Mouse (Mus musculus) stomach, embryonic 16.5 days (tissue): ENCODE results near the gene Cog6. TPM values are rescaled to one million over a fixed set of nuclear protein-coding genes. Genes with fewer than 3 reads are reported as not detected.

Experiments used
- ATAC-seq: fragments of 200-750 bp; cut with Nextera tagmentation; 2 replicates; pipeline ENCODE4 v1.8.0; 2017; ENCODE audit warnings: moderate number of reproducible peaks, moderate TSS enrichment; ENCODE audit not compliant: insufficient read depth, low FRiP score
- H3K27ac ChIP-seq: fragments of 300-500 bp; sonication (generic); 2 replicates; pipeline ENCODE4 v1.5.1; 2014; ENCODE audit warnings: low read length
- H3K27me3 ChIP-seq: fragments of 300-500 bp; sonication (generic); 2 replicates; pipeline ENCODE4 v1.6.1; 2014; ENCODE audit warnings: low read length, control low read depth, mixed read lengths; ENCODE audit not compliant: control insufficient read depth, insufficient read depth
- H3K36me3 ChIP-seq: fragments of 300-500 bp; sonication (generic); 2 replicates; pipeline ENCODE4 v1.6.1; 2014; ENCODE audit warnings: low read length; ENCODE audit not compliant: control insufficient read depth, insufficient read depth
- H3K4me1 ChIP-seq: fragments of 300-500 bp; sonication (generic); 2 replicates; pipeline ENCODE4 v1.6.1; 2014; ENCODE audit warnings: low read length, control low read depth, mixed read lengths; ENCODE audit not compliant: control insufficient read depth, insufficient read depth
- H3K4me2 ChIP-seq: fragments of 300-500 bp; sonication (generic); 2 replicates; pipeline ENCODE4 v1.6.1; 2014; ENCODE audit warnings: low read depth, low read length, mixed read lengths
- H3K4me3 ChIP-seq: fragments of 300-500 bp; sonication (generic); replicated peaks from 2 replicates; pipeline ENCODE4 v1.5.1; 2014; ENCODE audit warnings: mild to moderate bottlenecking, low read length
- H3K9ac ChIP-seq: fragments of 300-500 bp; sonication (generic); 2 replicates; pipeline ENCODE4 v1.6.1; 2014; ENCODE audit warnings: low read length
- H3K9me3 ChIP-seq: fragments of 300-500 bp; sonication (generic); replicated peaks from 2 replicates; pipeline ENCODE4 v1.6.1; 2016; ENCODE audit warnings: low read length, control low read depth; ENCODE audit not compliant: control insufficient read depth
- WGBS: fragments of 180-500 bp; shearing (Covaris S2); extraction: QIAGEN DNeasy Blood & Tissue Kit; methylation state at CpG from one replicate; pipeline ENCODE4 v1.1.7; 2014; 5-methylcytosine and 5-hydroxymethylcytosine counted together
- polyA plus RNA-seq: library from polyadenylated mRNA; unstranded; fragments of >200 nt; fragmentation: Nextera tagmentation; extraction: Ambion mirVana; gene quantifications from 2 replicates; pipeline ENCODE4 v1.2.1, GENCODE M21; 2015

Cog6 gene
- polyA plus RNA-seq, 1 experiment from 2014 or later, result 46.8 TPM

DNA sequence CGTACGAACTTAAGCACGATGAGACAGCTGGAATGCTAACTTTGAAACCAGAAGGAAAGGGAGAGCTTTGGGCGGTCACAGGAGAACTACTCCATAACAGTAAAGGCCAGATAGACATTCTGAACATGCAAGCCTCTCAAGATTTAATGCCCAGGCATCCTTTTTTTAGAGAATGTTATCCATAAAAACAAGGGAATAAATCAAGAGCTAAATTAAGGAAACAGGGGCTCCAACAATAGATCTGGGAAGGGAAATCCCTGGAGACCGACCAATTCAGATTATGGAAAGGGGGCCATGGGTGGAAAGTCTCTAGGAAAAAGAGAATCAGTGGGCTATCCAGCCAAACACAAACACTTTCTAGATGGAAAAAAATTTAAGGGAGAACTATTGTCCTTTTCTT lies 68.2 kb downstream of the Cog6 start:
- Histone ChIP-seq H3K36me3 (no peaks in the 10 kb centered on the region), H3K4me2 (no peak overlapping the region), H3K27ac (no peak overlapping the region), H3K4me3 (no peak overlapping the region), H3K4me1 (no peaks in the 10 kb centered on the region), H3K9me3 (no peaks in the 10 kb centered on the region), H3K27me3 (no peaks in the 10 kb centered on the region), H3K9ac (no peak overlapping the region)
- 86% methylated on average over 5 of the region's 5 CpGs for WGBS
- ATAC-seq, result no peak

- Histone ChIP-seq H3K27me3 (no peaks in the 10 kb centered on the region), H3K4me2 (no peak overlapping the region), H3K4me1 (no peaks in the 10 kb centered on the region), H3K27ac (no peak overlapping the region), H3K36me3 (no peaks in the 10 kb centered on the region), H3K4me3 (no peak overlapping the region), H3K9ac (no peak overlapping the region), H3K9me3 (no peaks in the 10 kb centered on the region)
- no peak for ATAC-seq
- 82% methylated on average over 5 of the region's 5 CpGs for WGBS
Observed at GRCm38 (mm10) chr3:52947444-52947843, 69.6 kb downstream of the Cog6 start.

DNA sequence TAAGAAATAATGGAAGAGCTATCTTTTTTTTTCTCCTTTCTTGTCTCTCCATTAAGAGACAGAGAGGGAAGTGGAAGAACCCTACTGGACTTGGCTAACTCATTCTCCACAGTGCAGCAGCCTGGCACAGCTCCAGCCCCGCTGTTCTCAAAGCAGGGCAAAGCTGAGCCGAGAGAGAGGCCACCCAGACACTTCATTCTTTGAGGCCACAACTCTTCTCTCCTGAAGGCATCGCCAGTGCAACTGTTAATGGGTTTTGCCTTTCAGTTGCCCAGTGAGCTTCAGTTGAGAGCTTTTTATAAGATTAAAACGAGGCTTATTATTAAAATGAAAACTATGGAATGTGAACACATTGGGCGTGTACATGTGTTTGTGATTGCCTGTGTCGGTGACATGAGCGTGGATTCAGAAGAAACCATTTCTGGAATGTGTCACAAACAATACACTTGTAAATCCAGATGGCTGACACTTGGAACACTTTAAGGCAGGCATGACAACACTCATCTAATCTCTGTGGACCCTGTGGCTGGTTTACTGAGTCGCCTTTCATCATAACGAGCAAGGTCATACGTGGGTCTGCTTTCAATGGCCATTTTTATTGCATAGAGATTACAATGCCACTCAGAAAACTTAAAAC lies 76.1 kb downstream of the Cog6 start:
- Histone ChIP-seq H3K4me3 (no peak overlapping the region), H3K9ac (no peak overlapping the region), H3K4me2 (no peak overlapping the region), H3K36me3 (no peaks in the 10 kb centered on the region), H3K27ac (no peak overlapping the region), H3K4me1 (peaks cover 5% of the 10 kb centered on the region; the same call in 1 of the 2 replicates), H3K9me3 (no peaks in the 10 kb centered on the region), H3K27me3 (no peaks in the 10 kb centered on the region)
- WGBS, result 36% methylated on average over 10 of the region's 10 CpGs
- ATAC-seq, result no peak

DNA sequence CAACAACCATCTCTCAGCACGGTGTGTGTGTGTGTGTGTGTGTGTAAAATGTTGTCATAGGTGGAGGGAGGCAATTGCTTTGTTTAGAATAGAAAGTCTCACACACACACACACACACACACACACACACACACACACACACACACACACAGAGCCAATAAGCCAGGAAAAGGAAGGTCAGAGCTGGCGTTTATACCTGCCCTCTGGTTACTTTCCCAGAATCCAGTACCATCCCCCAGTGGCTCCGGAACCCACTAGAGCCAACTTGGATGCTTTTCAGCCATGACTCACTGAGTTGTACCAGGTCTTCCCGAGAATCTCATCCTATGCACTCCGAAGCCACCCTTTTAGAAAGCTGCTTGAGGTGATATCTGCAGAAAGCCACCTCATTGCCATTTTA lies 78.6 kb downstream of the Cog6 start:
- Histone ChIP-seq H3K27ac (no peak overlapping the region), H3K9me3 (no peaks in the 10 kb centered on the region), H3K4me3 (no peak overlapping the region), H3K36me3 (no peaks in the 10 kb centered on the region), H3K9ac (no peak overlapping the region), H3K27me3 (no peaks in the 10 kb centered on the region), H3K4me2 (no peak overlapping the region), H3K4me1 (peaks cover 5% of the 10 kb centered on the region; the same call in 1 of the 2 replicates)
- WGBS, result 65% methylated on average over 5 of the region's 5 CpGs
- ATAC-seq, result peak; percentile 37; the same call in 1 of the 2 replicates

- H3K9me3 ChIP-seq, result no peaks in the 10 kb centered on the region
- H3K9ac ChIP-seq, result no peak overlapping the region
- H3K4me1 ChIP-seq, result peaks cover 5% of the 10 kb centered on the region; the same call in 1 of the 2 replicates
- no peak for ATAC-seq
- H3K27me3 ChIP-seq, result no peaks in the 10 kb centered on the region
- H3K4me2 ChIP-seq, result no peak overlapping the region
- H3K36me3 ChIP-seq, result no peaks in the 10 kb centered on the region
- WGBS, result 77% methylated on average over 6 of the region's 6 CpGs
- H3K27ac ChIP-seq, result no peak overlapping the region
- no peak overlapping the region for H3K4me3 ChIP-seq
Observed at GRCm38 (mm10) chr3:52937739-52938306, 79.2 kb downstream of the Cog6 start.

DNA sequence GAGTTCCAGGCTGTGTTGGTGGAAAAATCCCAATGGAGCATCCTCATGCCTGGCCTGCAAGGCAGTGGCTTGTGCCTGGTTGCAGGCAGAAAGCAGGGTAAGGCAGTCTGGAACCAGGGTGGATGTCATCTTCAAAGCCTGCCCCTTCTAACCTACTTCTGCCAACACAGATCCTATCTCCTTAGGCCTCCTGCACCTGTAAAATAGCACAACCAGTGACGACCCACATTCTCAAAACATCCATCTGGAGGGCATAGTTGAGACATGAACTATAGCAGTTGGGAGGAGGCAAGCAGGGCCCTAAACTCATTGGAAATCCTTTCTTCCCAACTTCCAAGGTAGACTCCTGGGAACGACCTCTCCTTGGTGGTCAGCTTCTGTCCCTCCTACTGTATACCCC lies 85.1 kb downstream of the Cog6 start:
- 78% methylated on average over 2 of the region's 2 CpGs for WGBS
- Histone ChIP-seq H3K9ac (no peak overlapping the region), H3K27ac (no peak overlapping the region), H3K4me1 (no peaks in the 10 kb centered on the region), H3K4me2 (no peak overlapping the region), H3K27me3 (no peaks in the 10 kb centered on the region), H3K4me3 (no peak overlapping the region), H3K36me3 (no peaks in the 10 kb centered on the region), H3K9me3 (no peaks in the 10 kb centered on the region)
- ATAC-seq, result no peak

Other genes with a start within 250 kb of the Cog6 start
- 51.2 and 59.9 TPM in 2 replicates for gene Lhfp, start 24.3 kb upstream of the Cog6 start, polyA plus RNA-seq